Mouse (Mus musculus): ENCODE measurements at regions not wholly inside any gene's neighbourhood (a gene's known extent, or its start where the extent isn't known, plus 50 kb on each side); places are given as distances from the start of the nearest gene placed in this dataset.

DNA sequence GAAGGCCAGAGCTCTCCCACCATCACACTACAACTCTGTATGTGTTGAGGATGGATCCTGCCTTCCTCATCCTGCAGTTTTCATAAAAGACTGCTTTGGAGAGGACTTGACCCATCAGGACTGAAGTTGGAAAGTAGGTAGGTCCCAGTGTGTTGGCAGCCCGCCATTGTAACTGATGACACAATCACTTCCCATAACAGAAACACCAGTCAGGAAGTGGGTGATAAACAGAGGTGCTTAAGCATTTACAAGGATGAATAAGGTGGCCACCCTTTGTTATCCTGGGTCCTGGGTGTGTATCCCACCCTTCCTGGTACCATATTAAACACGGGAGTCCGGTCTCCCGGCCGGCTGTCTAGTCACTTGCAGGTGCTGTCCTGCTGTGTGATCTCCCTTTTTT is 118.3 kb downstream of the Snx10 start:
- Histone ChIP-seq H3K4me1 (ENCODE audit: control insufficient read depth, insufficient read depth, low read length) (no peaks in the 10 kb centered on the region), H3K9ac (ENCODE audit: low read depth, poor library complexity, severe bottlenecking) (no peak overlapping the region), H3K27me3 (ENCODE audit: control insufficient read depth, insufficient read depth, low read length, poor library complexity, severe bottlenecking) (no peaks in the 10 kb centered on the region), H3K27ac (ENCODE audit: insufficient read depth, low read length) (no peak overlapping the region), H3K4me3 (ENCODE audit: low read depth, low read length) (no peak overlapping the region), H3K9me3 (replicated peaks; ENCODE audit: control insufficient read depth, insufficient read depth, low read length, poor library complexity, severe bottlenecking) (no peaks in the 10 kb centered on the region), H3K36me3 (ENCODE audit: control insufficient read depth, insufficient read depth, low read length, poor library complexity, severe bottlenecking) (no peaks in the 10 kb centered on the region)
- no peak for TF ChIP-seq CTCF (IDR thresholded peaks at IDR 0.05; ENCODE audit: low read depth, low read length)

DNA sequence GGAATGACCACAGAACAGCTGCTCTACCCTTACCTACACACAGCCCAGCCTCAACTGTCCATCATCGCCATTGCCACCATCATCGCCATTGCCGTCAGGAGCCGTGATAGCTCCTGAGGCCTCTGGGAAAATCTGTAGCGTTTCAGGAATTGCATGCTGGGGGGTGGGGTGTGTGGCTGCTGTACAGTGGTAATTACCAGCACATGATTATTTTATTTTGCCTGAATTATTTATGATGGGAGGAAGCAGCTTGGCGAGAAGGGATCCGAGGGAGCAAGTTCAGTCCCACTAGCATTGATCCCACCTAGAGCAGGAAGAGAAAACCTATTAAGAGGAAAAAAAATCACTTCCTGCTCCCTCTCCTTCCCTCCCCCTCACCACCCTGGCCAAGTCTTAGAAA is 125.1 kb downstream of the Snx10 start:
- Histone ChIP-seq H3K27me3 (ENCODE audit: control insufficient read depth, insufficient read depth, low read length, poor library complexity, severe bottlenecking) (no peaks in the 10 kb centered on the region), H3K9ac (ENCODE audit: low read depth, poor library complexity, severe bottlenecking) (no peak overlapping the region), H3K4me3 (ENCODE audit: low read depth, low read length) (no peak overlapping the region), H3K27ac (ENCODE audit: insufficient read depth, low read length) (no peak overlapping the region), H3K36me3 (ENCODE audit: control insufficient read depth, insufficient read depth, low read length, poor library complexity, severe bottlenecking) (no peaks in the 10 kb centered on the region), H3K4me1 (ENCODE audit: control insufficient read depth, insufficient read depth, low read length) (no peaks in the 10 kb centered on the region), H3K9me3 (replicated peaks; ENCODE audit: control insufficient read depth, insufficient read depth, low read length, poor library complexity, severe bottlenecking) (no peaks in the 10 kb centered on the region)
- TF ChIP-seq EP300 (IDR thresholded peaks at IDR 0.05; ENCODE audit: insufficient read depth, low read depth, low read length), result no peak
- no peak for TF ChIP-seq CTCF (IDR thresholded peaks at IDR 0.05; ENCODE audit: low read depth, low read length)
- no peak for TF ChIP-seq POLR2A (IDR thresholded peaks at IDR 0.05; ENCODE audit: insufficient read depth, low read length)

DNA sequence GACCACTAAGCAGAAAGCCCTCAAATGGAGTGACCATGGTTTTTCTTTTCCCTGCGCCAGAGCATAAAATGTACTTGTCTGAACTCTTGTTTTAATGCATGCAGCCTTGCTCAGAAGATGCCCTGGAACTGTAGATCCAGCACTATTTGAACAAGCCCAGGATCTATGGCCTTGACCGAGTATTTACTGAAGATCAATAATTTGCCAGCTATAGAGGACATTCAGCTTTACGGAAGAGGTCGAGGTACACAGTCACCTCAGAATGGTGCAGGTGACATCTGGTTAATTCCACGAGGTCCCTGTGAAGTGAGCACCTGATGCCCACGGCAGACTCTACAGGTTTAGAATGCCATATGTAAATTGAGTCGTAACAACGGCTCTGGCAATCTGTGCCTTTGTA is 130.1 kb downstream of the Snx10 start:
- no peak overlapping the region for H3K4me3 ChIP-seq (ENCODE audit: low read depth, low read length)
- H3K36me3 ChIP-seq (ENCODE audit: control insufficient read depth, insufficient read depth, low read length, poor library complexity, severe bottlenecking), result no peaks in the 10 kb centered on the region
- no peak overlapping the region for H3K27ac ChIP-seq (ENCODE audit: insufficient read depth, low read length)
- no peak for TF ChIP-seq POLR2A (IDR thresholded peaks at IDR 0.05; ENCODE audit: insufficient read depth, low read length)
- TF ChIP-seq CTCF (IDR thresholded peaks at IDR 0.05; ENCODE audit: low read depth, low read length), result no peak
- TF ChIP-seq EP300 (IDR thresholded peaks at IDR 0.05; ENCODE audit: insufficient read depth, low read depth, low read length), result no peak
- H3K27me3 ChIP-seq (ENCODE audit: control insufficient read depth, insufficient read depth, low read length, poor library complexity, severe bottlenecking), result no peaks in the 10 kb centered on the region
- no peak overlapping the region for H3K9ac ChIP-seq (ENCODE audit: low read depth, poor library complexity, severe bottlenecking)
- 0 out of 2 replicates have a peak, but pooled peaks cover 4% of the 10 kb centered on the region for H3K9me3 ChIP-seq (replicated peaks; ENCODE audit: control insufficient read depth, insufficient read depth, low read length, poor library complexity, severe bottlenecking)
- no peaks in the 10 kb centered on the region for H3K4me1 ChIP-seq (ENCODE audit: control insufficient read depth, insufficient read depth, low read length)

DNA sequence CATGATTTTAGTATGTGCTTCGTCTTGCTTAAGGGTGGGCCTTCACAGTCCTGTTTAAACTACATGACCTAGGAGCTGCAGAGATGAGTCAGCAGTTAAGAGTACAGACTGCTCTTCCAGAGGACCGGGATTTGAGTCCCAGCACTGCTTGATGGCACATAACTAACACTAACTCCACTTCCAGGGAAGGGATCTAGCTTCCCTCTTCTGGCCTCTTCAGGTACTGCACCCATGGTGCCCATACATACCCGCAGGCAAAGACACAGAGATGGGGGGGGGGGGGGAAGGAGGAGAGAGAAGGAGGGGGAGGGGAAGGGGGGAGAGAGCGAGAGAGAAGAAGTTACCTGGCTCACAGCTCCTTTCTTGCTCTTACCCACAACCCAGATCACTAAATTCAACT is 131.3 kb downstream of the Snx10 start:
- no peaks in the 10 kb centered on the region for H3K27me3 ChIP-seq (ENCODE audit: control insufficient read depth, insufficient read depth, low read length, poor library complexity, severe bottlenecking)
- 0 out of 2 replicates have a peak, but pooled peaks cover 4% of the 10 kb centered on the region for H3K9me3 ChIP-seq (replicated peaks; ENCODE audit: control insufficient read depth, insufficient read depth, low read length, poor library complexity, severe bottlenecking)
- H3K9ac ChIP-seq (ENCODE audit: low read depth, poor library complexity, severe bottlenecking), result no peak overlapping the region
- H3K4me3 ChIP-seq (ENCODE audit: low read depth, low read length), result no peak overlapping the region
- H3K4me1 ChIP-seq (ENCODE audit: control insufficient read depth, insufficient read depth, low read length), result no peaks in the 10 kb centered on the region
- no peaks in the 10 kb centered on the region for H3K36me3 ChIP-seq (ENCODE audit: control insufficient read depth, insufficient read depth, low read length, poor library complexity, severe bottlenecking)
- TF ChIP-seq EP300 (IDR thresholded peaks at IDR 0.05; ENCODE audit: insufficient read depth, low read depth, low read length) (no peak), CTCF (IDR thresholded peaks at IDR 0.05; ENCODE audit: low read depth, low read length) (no peak), POLR2A (IDR thresholded peaks at IDR 0.05; ENCODE audit: insufficient read depth, low read length) (no peak)
- no peak overlapping the region for H3K27ac ChIP-seq (ENCODE audit: insufficient read depth, low read length)

DNA sequence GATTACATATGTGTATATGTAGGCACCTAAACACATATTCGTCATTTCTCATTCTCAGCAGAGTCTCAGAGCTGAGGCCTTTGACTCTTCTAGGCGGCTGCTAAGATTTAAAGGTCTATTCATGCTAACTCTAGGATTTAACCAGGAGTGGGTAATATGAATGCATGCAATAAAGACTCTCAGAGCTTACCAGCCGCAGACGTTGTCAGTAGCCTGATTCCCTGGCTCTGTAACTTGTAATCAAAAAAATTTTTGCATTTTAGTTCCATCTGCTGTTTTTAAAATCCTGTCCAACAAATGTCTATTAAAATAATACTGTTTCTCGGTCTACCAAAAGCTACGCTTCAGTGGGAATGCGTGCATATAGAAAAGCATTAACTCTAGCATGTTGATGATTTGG is 132.4 kb downstream of the Snx10 start:
- TF ChIP-seq POLR2A (IDR thresholded peaks at IDR 0.05; ENCODE audit: insufficient read depth, low read length), result no peak
- no peak for TF ChIP-seq EP300 (IDR thresholded peaks at IDR 0.05; ENCODE audit: insufficient read depth, low read depth, low read length)
- no peak for TF ChIP-seq CTCF (IDR thresholded peaks at IDR 0.05; ENCODE audit: low read depth, low read length)
- H3K27ac ChIP-seq (ENCODE audit: insufficient read depth, low read length), result no peak overlapping the region

DNA sequence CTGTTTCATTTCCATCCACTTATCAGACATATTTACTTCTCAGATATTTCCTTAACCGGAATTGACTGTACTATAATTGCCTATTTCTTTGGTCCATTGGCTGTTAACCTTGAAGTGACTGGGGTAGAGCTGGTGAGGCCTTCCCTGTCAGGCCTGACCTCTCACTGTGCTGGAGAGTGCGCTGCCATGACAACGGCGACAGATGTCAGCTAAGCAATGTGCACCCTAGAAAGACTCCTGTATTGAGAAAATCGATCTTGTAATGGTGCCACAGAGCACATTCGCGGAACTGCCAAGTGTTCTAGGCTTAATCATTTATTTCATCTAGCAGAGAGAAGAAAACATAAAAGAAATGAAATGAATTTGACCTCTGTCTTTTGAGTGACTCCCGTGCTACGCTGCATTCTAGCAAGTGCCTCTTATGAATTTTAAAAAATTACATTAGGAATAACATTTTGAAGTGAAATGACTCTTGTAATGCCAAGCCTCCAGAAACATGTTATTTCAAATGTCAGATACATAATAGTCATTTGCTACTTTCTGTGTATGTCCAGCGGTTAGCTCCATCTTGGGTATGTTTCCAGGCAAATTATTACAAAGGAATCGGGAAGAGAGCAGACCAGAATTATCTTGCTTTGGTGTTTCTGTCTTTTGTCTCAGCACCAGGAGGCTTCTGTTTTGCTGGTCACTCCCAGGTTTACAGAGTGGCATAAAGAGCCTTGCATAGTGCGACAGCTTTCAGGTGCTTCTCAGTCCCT is 133.4 kb downstream of the Snx10 start:
- no peak for TF ChIP-seq CTCF (IDR thresholded peaks at IDR 0.05; ENCODE audit: low read depth, low read length)
- TF ChIP-seq POLR2A (IDR thresholded peaks at IDR 0.05; ENCODE audit: insufficient read depth, low read length), result no peak
- TF ChIP-seq EP300 (IDR thresholded peaks at IDR 0.05; ENCODE audit: insufficient read depth, low read depth, low read length), result no peak
- H3K27me3 ChIP-seq (ENCODE audit: control insufficient read depth, insufficient read depth, low read length, poor library complexity, severe bottlenecking), result no peaks in the 10 kb centered on the region
- H3K9ac ChIP-seq (ENCODE audit: low read depth, poor library complexity, severe bottlenecking), result no peak overlapping the region
- H3K9me3 ChIP-seq (replicated peaks; ENCODE audit: control insufficient read depth, insufficient read depth, low read length, poor library complexity, severe bottlenecking), result 0 out of 2 replicates have a peak, but pooled peaks cover 4% of the 10 kb centered on the region
- H3K4me3 ChIP-seq (ENCODE audit: low read depth, low read length), result no peak overlapping the region
- H3K27ac ChIP-seq (ENCODE audit: insufficient read depth, low read length), result no peak overlapping the region
- H3K36me3 ChIP-seq (ENCODE audit: control insufficient read depth, insufficient read depth, low read length, poor library complexity, severe bottlenecking), result no peaks in the 10 kb centered on the region
- H3K4me1 ChIP-seq (ENCODE audit: control insufficient read depth, insufficient read depth, low read length), result no peaks in the 10 kb centered on the region

More for the DNA sequence above, 132.4 kb downstream of the Snx10 start:
- Histone ChIP-seq H3K36me3 (ENCODE audit: control insufficient read depth, insufficient read depth, low read length, poor library complexity, severe bottlenecking) (no peaks in the 10 kb centered on the region), H3K9ac (ENCODE audit: low read depth, poor library complexity, severe bottlenecking) (no peak overlapping the region), H3K4me1 (ENCODE audit: control insufficient read depth, insufficient read depth, low read length) (no peaks in the 10 kb centered on the region), H3K4me3 (ENCODE audit: low read depth, low read length) (no peak overlapping the region), H3K9me3 (replicated peaks; ENCODE audit: control insufficient read depth, insufficient read depth, low read length, poor library complexity, severe bottlenecking) (0 out of 2 replicates have a peak, but pooled peaks cover 4% of the 10 kb centered on the region), H3K27me3 (ENCODE audit: control insufficient read depth, insufficient read depth, low read length, poor library complexity, severe bottlenecking) (no peaks in the 10 kb centered on the region)

All from ES-Bruce4 (cell line).